Mouse (Mus musculus): ENCODE results near the gene Chrm5.

GRCm38 (mm10) chr2:112437589-112437988, 43.0 kb downstream of the Chrm5 start:
- TF ChIP-seq ZC3H11A (IDR thresholded peaks at IDR 0.05; ENCODE audit: low read depth, low read length) (no peak), RCOR1 (IDR thresholded peaks at IDR 0.05; ENCODE audit: low read depth, low read length) (no peak), MAX (IDR thresholded peaks at IDR 0.05; ENCODE audit: low read length) (no peak), USF1 (IDR thresholded peaks at IDR 0.05; ENCODE audit: low read depth, low read length) (no peak), CTCF (IDR thresholded peaks at IDR 0.05 in 2 of 3, conservative IDR thresholded peaks at IDR 0.05 in 1 of 3; ENCODE audit: control insufficient read depth in 1 of 3, insufficient read depth in 1 of 3, low read depth in 2 of 3, low read length in 3 of 3, poor library complexity in 1 of 3, severe bottlenecking in 1 of 3) (no peak), E2F4 (IDR thresholded peaks at IDR 0.05; ENCODE audit: borderline replicate concordance, low read depth, low read length) (no peak)
